Mouse (Mus musculus): ENCODE measurements around the gene Ubash3b. TPM values are rescaled to one million over a fixed set of nuclear protein-coding genes. Genes with fewer than 3 reads are reported as not detected.

Ubash3b gene
- polyA plus RNA-seq, 1 experiment from 2014 or later: 6.7 TPM

GRCm38 (mm10) chr9:41099067-41099466 lies 62.4 kb downstream of the Ubash3b start:
- Histone ChIP-seq H3K36me3 (replicated peaks) (no peaks in the 10 kb centered on the region), H3K9me3 (no peaks in the 10 kb centered on the region), H3K4me1 (peaks cover 42% of the 10 kb centered on the region), H3K27ac (replicated peaks) (peak overlapping the region; percentile 71), H3K4me3 (no peak overlapping the region), H3K27me3 (replicated peaks; ENCODE audit: low read depth, poor library complexity, severe bottlenecking) (no peaks in the 10 kb centered on the region)
- WGBS: 27% methylated on average over 5 of the region's 5 CpGs
- DNase-seq (ENCODE audit: low spot score): peak; percentile 46

- Histone ChIP-seq H3K27me3 (replicated peaks; ENCODE audit: low read depth, poor library complexity, severe bottlenecking) (no peaks in the 10 kb centered on the region), H3K4me3 (no peak overlapping the region), H3K9me3 (no peaks in the 10 kb centered on the region), H3K27ac (replicated peaks) (peak overlapping the region; percentile 71; the same call in 1 of the 2 replicates), H3K36me3 (replicated peaks) (no peaks in the 10 kb centered on the region), H3K4me1 (peaks cover 41% of the 10 kb centered on the region)
- WGBS: 54% methylated on average over 6 of the region's 6 CpGs
- DNase-seq (ENCODE audit: low spot score): peak; percentile 48
Measured at GRCm38 (mm10) chr9:41098065-41098464, 63.4 kb downstream of the Ubash3b start.

GRCm38 (mm10) chr9:41091993-41092392 lies 69.5 kb downstream of the Ubash3b start:
- peaks cover 12% of the 10 kb centered on the region for H3K4me1 ChIP-seq
- H3K36me3 ChIP-seq (replicated peaks): no peaks in the 10 kb centered on the region
- no peak overlapping the region for H3K4me3 ChIP-seq
- DNase-seq (ENCODE audit: low spot score): no peak
- no peaks in the 10 kb centered on the region for H3K27me3 ChIP-seq (replicated peaks; ENCODE audit: low read depth, poor library complexity, severe bottlenecking)
- WGBS: 92% methylated on average over 12 of the region's 12 CpGs
- H3K27ac ChIP-seq (replicated peaks): no peak overlapping the region
- H3K9me3 ChIP-seq: no peaks in the 10 kb centered on the region

- Histone ChIP-seq H3K4me1 (peaks cover 12% of the 10 kb centered on the region), H3K9me3 (no peaks in the 10 kb centered on the region), H3K27me3 (replicated peaks; ENCODE audit: low read depth, poor library complexity, severe bottlenecking) (no peaks in the 10 kb centered on the region), H3K4me3 (no peak overlapping the region), H3K36me3 (replicated peaks) (no peaks in the 10 kb centered on the region), H3K27ac (replicated peaks) (no peak overlapping the region)
- DNase-seq (ENCODE audit: low spot score): no peak
- 62% methylated on average over 7 of the region's 7 CpGs for WGBS
Measured at GRCm38 (mm10) chr9:41091187-41091586, 70.3 kb downstream of the Ubash3b start.

- no peak overlapping the region for H3K4me3 ChIP-seq
- H3K36me3 ChIP-seq (replicated peaks): no peaks in the 10 kb centered on the region
- H3K27ac ChIP-seq (replicated peaks): no peak overlapping the region
- H3K27me3 ChIP-seq (replicated peaks; ENCODE audit: low read depth, poor library complexity, severe bottlenecking): 0 out of 2 replicates have a peak, but pooled peaks cover 5% of the 10 kb centered on the region
- H3K9me3 ChIP-seq: no peaks in the 10 kb centered on the region
- DNase-seq (ENCODE audit: low spot score): no peak
- peaks cover 25% of the 10 kb centered on the region for H3K4me1 ChIP-seq
- 85% methylated on average over 9 of the region's 9 CpGs for WGBS
Measured at GRCm38 (mm10) chr9:41087831-41088383, 73.6 kb downstream of the Ubash3b start.

GRCm38 (mm10) chr9:41084191-41084901 lies 77.2 kb downstream of the Ubash3b start:
- no peaks in the 10 kb centered on the region for H3K9me3 ChIP-seq
- 0 out of 2 replicates have a peak overlapping the region, but pooled peaks have one; percentile 3 for H3K4me3 ChIP-seq
- peaks cover 35% of the 10 kb centered on the region for H3K4me1 ChIP-seq
- DNase-seq (ENCODE audit: low spot score): no peak
- 0 out of 2 replicates have a peak, but pooled peaks cover 5% of the 10 kb centered on the region for H3K27me3 ChIP-seq (replicated peaks; ENCODE audit: low read depth, poor library complexity, severe bottlenecking)
- WGBS: 44% methylated on average over 11 of the region's 11 CpGs
- H3K27ac ChIP-seq (replicated peaks): peak overlapping the region; percentile 44
- H3K36me3 ChIP-seq (replicated peaks): no peaks in the 10 kb centered on the region

- Histone ChIP-seq H3K4me1 (peaks cover 42% of the 10 kb centered on the region), H3K27ac (replicated peaks) (0 out of 2 replicates have a peak overlapping the region, but pooled peaks have one; percentile 5), H3K9me3 (no peaks in the 10 kb centered on the region), H3K36me3 (replicated peaks) (no peaks in the 10 kb centered on the region), H3K4me3 (no peak overlapping the region), H3K27me3 (replicated peaks; ENCODE audit: low read depth, poor library complexity, severe bottlenecking) (0 out of 2 replicates have a peak, but pooled peaks cover 5% of the 10 kb centered on the region)
- 84% methylated on average over 6 of the region's 6 CpGs for WGBS
- DNase-seq (ENCODE audit: low spot score): no peak
Measured at GRCm38 (mm10) chr9:41083386-41084055, 78.0 kb downstream of the Ubash3b start.

GRCm38 (mm10) chr9:41082891-41083290 lies 78.6 kb downstream of the Ubash3b start:
- Histone ChIP-seq H3K27me3 (replicated peaks; ENCODE audit: low read depth, poor library complexity, severe bottlenecking) (0 out of 2 replicates have a peak, but pooled peaks cover 5% of the 10 kb centered on the region), H3K36me3 (replicated peaks) (no peaks in the 10 kb centered on the region), H3K9me3 (no peaks in the 10 kb centered on the region), H3K4me1 (peaks cover 44% of the 10 kb centered on the region), H3K27ac (replicated peaks) (no peak overlapping the region), H3K4me3 (no peak overlapping the region)
- DNase-seq (ENCODE audit: low spot score): no peak
- WGBS: 85% methylated on average over 3 of the region's 3 CpGs

GRCm38 (mm10) chr9:41080877-41081276 lies 80.6 kb downstream of the Ubash3b start:
- Histone ChIP-seq H3K4me3 (no peak overlapping the region), H3K27me3 (replicated peaks; ENCODE audit: low read depth, poor library complexity, severe bottlenecking) (0 out of 2 replicates have a peak, but pooled peaks cover 5% of the 10 kb centered on the region), H3K36me3 (replicated peaks) (no peaks in the 10 kb centered on the region), H3K9me3 (no peaks in the 10 kb centered on the region), H3K4me1 (peaks cover 61% of the 10 kb centered on the region), H3K27ac (replicated peaks) (no peak overlapping the region)
- WGBS: 85% methylated on average over 5 of the region's 5 CpGs
- DNase-seq (ENCODE audit: low spot score): no peak

- Histone ChIP-seq H3K4me1 (peaks cover 58% of the 10 kb centered on the region), H3K36me3 (replicated peaks) (no peaks in the 10 kb centered on the region), H3K9me3 (no peaks in the 10 kb centered on the region), H3K4me3 (no peak overlapping the region), H3K27ac (replicated peaks) (peak overlapping the region; percentile 57; the same call in 1 of the 2 replicates), H3K27me3 (replicated peaks; ENCODE audit: low read depth, poor library complexity, severe bottlenecking) (0 out of 2 replicates have a peak, but pooled peaks cover 4% of the 10 kb centered on the region)
- DNase-seq (ENCODE audit: low spot score): no peak
- 57% methylated on average over 14 of the region's 14 CpGs for WGBS
Measured at GRCm38 (mm10) chr9:41079428-41080155, 81.9 kb downstream of the Ubash3b start.

GRCm38 (mm10) chr9:41078198-41078597 lies 83.3 kb downstream of the Ubash3b start:
- Histone ChIP-seq H3K27ac (replicated peaks) (no peak overlapping the region), H3K27me3 (replicated peaks; ENCODE audit: low read depth, poor library complexity, severe bottlenecking) (no peaks in the 10 kb centered on the region), H3K36me3 (replicated peaks) (no peaks in the 10 kb centered on the region), H3K9me3 (no peaks in the 10 kb centered on the region), H3K4me1 (peaks cover 52% of the 10 kb centered on the region), H3K4me3 (no peak overlapping the region)
- WGBS: 79% methylated on average over 4 of the region's 4 CpGs
- no peak for DNase-seq (ENCODE audit: low spot score)

- peak; percentile 34 for DNase-seq (ENCODE audit: low spot score)
- no peaks in the 10 kb centered on the region for H3K36me3 ChIP-seq (replicated peaks)
- peaks cover 63% of the 10 kb centered on the region for H3K4me1 ChIP-seq
- no peaks in the 10 kb centered on the region for H3K27me3 ChIP-seq (replicated peaks; ENCODE audit: low read depth, poor library complexity, severe bottlenecking)
- H3K27ac ChIP-seq (replicated peaks): peak overlapping the region; percentile 66
- WGBS: 23% methylated on average over 4 of the region's 4 CpGs
- H3K4me3 ChIP-seq: no peak overlapping the region
- H3K9me3 ChIP-seq: no peaks in the 10 kb centered on the region
Measured at GRCm38 (mm10) chr9:41076150-41076549, 85.3 kb downstream of the Ubash3b start.
